Mouse (Mus musculus) right cerebral cortex, postnatal 10 days (tissue): ENCODE data around the gene Atg9b.
A peak's percentile ranks its signal among the peaks of the same experiment; 100 is the strongest.

ENCODE experiments used
- DNase-seq, 2 experiments: peaks; one replicate each; pipeline ENCODE4 v3.0.0; 2021; ENCODE audit warnings: low spot score in 2 of 2

Gene Atg9b

DNA sequence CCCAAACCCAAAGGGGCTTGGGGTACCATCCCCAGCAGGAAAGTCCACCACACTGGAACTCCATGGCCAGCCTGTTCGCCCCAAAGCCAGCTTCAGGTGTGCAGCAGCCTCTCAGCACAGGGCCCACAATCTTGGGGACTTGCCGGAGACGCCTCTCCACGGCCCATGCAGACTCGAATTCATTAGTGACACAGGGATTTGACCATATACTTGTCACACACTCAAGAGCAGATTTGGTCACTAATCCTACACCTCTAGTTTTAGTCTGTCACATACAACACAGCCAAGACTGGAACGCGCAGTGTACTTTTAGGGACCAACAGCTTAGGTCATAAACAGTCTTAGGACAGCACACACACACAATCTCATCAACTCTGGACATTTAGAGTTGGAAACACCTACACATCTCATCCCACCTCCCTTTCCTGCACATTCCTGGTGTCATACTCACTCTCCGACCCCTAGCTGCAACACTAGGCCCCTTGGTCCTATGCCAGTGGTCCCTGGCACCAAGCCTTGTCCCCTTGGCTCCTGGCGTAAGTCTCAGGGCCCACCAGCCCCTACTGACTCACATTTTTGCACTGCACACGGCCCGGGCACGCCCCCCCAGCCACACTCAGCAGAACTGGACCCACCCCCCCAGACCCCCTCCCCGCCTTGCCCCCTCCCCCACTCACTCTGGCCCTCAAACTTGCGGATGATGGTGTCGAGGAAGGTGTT is 41.3 kb downstream of the Atg9b start:
- DNase-seq = no peak

DNA sequence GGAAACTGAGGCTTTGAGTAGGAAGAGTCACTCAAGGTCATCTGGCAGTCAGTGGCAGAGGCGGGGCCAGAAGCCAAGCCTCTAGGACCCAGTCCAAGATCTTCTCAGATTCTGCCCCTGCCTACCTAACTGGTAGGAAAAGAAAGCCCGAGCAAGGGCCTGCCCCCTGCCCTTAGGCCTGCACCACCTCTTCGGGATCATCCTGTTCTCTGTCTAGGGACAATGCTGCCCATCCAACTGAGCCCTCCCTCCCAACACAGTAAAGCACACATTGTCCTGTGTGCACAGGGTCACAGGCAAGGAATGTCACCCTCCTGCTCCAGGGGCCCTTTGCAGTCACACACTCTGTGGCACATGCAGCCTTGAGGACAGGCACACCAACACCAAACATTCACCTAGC is 41.9 kb downstream of the Atg9b start:
- no peak for DNase-seq

DNA sequence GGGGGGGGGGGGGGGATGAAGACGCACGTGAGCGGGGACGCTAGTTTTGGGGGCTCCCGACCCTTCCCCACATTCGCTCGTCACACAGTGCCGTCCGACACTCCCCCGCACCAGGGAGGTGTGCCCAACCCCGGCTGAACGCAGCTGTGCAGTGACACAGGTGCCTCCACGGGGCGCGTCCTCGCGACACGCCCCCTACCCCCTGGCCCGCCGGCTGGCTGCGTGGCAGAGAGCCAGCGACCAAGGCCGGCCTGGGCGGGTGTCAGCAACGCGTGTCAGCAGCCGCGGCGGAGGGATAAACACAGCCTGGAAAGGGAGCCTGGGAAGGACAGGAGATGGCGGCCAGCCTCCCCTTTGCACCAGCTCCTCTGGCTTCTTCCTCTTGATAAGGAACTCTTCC is 43.4 kb downstream of the Atg9b start:
- DNase-seq = no peak

DNA sequence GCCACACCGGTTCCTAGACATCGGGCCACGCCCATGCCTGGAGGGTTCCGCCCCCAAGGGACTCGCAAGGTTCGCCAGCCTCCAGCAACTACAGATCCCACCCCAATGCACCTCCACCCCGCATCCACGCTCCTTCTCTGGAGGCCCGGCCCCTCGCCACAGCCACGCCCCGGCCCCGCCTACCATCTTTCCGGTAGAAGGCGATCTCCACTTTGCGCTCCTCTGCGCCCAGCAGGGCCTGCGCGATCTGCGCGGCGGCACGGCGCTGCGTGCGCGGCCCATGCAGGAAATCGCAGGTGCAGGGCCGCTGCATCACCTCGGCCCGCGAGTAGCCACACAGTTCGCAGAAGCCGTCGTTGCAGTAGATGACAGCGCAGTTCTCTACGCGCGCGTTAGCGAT is 43.8 kb downstream of the Atg9b start:
- peak; percentile 75 to 78 for DNase-seq

- DNase-seq = no peak
Observed at GRCm38 (mm10) chr5:24347186-24347875, 44.6 kb downstream of the Atg9b start.

GRCm38 (mm10) chr5:24346313-24346712 is 45.6 kb downstream of the Atg9b start:
- no peak for DNase-seq

DNA sequence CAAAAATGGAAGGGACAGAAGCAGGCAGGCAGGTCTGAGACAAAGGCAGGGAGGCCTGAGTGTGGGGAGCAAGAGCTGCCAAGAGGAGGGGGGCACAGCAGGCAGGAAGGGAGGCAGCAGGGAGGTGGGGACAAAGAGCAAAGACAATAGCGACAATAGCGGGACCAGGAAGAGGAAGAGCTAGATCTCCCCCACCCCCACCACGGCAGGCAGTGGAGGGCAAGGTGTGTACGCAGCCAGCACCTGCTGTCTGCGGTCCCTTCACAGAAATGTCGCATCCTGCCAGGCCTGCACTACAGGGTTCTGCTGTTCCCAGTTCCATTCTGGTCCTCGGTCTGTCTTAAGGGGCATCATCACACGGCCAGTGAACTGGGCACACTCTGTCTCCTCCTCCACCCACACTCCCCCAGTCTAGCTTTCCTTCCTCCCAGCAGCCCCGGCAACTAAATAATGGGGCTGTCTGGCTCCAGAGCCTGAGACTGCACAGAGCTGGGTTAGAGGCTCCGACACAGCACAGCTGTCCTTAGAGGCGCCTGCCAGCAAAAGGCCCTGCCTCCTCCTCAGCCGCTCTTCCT is 47.4 kb downstream of the Atg9b start:
- no peak for DNase-seq

DNA sequence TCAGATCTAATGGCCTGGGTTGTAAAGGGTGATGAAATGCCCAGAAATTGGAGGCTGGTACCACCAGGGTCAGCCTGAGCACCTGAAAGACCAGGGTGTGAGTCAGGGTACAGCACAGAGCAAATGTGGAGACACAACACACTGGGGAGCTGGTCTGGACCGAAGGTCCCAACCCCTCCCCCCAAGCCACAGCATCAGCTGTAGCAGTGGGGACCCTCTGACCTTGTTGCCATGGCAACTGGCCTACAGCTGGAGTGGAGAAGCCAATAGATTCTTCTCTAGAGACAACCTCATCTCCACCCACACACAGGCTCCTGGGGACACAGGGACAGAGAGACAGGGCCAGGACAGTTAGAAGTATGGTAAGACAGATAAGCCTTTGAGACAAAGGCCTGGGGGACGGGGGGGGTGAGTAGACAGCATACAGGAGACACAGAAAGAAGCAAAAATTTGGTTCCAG is 47.9 kb downstream of the Atg9b start:
- no peak for DNase-seq

- DNase-seq = no peak
Observed at GRCm38 (mm10) chr5:24343379-24343778, 48.6 kb downstream of the Atg9b start.

GRCm38 (mm10) chr5:24342966-24343365 is 49.0 kb downstream of the Atg9b start:
- no peak for DNase-seq

GRCm38 (mm10) chr5:24342205-24342963 is 49.6 kb downstream of the Atg9b start:
- no peak for DNase-seq

- DNase-seq = peak in 1 of 2 experiments; percentile 24
Observed at GRCm38 (mm10) chr5:24337821-24338220, 54.1 kb downstream of the Atg9b start.

GRCm38 (mm10) chr5:24337366-24337765 is 54.6 kb downstream of the Atg9b start:
- peak in 1 of 2 experiments; percentile 25 for DNase-seq

DNA sequence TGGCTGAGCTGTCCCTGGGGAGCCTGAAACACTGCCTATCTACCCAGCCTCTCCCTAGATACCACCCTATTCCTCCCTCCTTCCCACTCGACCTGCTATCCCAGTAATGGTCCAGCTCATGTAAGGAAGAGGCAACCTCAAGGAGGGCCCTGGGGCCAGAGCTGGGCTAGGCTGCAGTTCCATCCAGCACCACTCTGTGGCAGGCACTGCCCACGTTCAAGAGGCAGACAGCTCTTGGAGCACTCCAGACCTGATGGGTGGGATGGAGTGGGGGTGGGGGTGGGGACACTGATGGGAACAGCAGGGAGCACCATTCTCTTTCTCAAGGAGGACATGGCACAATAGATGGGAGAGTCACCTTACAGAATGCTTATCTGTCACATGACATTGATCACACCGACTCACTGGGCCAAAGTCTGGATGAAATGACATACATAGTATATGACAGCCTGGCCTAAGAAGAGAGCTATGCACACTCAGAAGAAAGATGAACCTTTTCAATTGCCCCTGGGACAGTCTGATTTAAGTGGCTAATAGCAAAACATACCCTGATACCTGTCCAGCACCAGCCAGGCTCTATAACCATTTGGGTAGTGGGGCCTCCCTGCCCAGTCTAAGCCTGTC is 55.9 kb downstream of the Atg9b start:
- DNase-seq = peak; percentile 59 to 65

GRCm38 (mm10) chr5:24334749-24335148 is 57.2 kb downstream of the Atg9b start:
- DNase-seq = peak in 1 of 2 experiments; percentile 22
